15 mouse cellular contexts compared by ENCODE assay signal in genomic region chr13:29663908-29664307, GRCm38 (mm10).
"Had no signal": no experiment of that assay in that cellular context is flagged by ENCODE, and none has a peak within 500 bp of the region (broad histone marks: within the 10 kb centered on the region; RNA-seq: fewer than 3 reads in every experiment).

No protein-coding gene starts in this region.

- H3K36me3 ChIP-seq: lung, embryonic 15.5 days; midbrain, embryonic 13.5 days; midbrain, embryonic 15.5 days; neural tube, embryonic 12.5 days had no signal

- H3K9ac ChIP-seq: liver, embryonic 14.5 days; lung, embryonic 15.5 days; midbrain, embryonic 13.5 days; midbrain, embryonic 15.5 days; neural tube, embryonic 12.5 days had no signal

- DNase-seq: lung, adult 2 months; lung, postnatal 14 days; lung, postnatal 4 days; right cerebral cortex, postnatal 14 days; thymus, adult 18-20 months; thymus, postnatal 25 days; thymus, postnatal 4 days had no signal

- H3K27me3 ChIP-seq: lung, embryonic 15.5 days; megakaryocyte, embryonic 14.5 days; midbrain, embryonic 13.5 days; midbrain, embryonic 15.5 days; neural tube, embryonic 12.5 days had no signal

- ATAC-seq: lung, postnatal 0 days; midbrain, embryonic 13.5 days; midbrain, embryonic 15.5 days had no signal

- H3K4me3 ChIP-seq: lung, embryonic 15.5 days; midbrain, embryonic 13.5 days; midbrain, embryonic 15.5 days; neural tube, embryonic 12.5 days had no signal

- H3K4me1 ChIP-seq: lung, embryonic 15.5 days; midbrain, embryonic 13.5 days; midbrain, embryonic 15.5 days; neural tube, embryonic 12.5 days had no signal

- H3K9me3 ChIP-seq: lung, embryonic 15.5 days; megakaryocyte, embryonic 14.5 days; midbrain, embryonic 13.5 days; midbrain, embryonic 15.5 days; neural tube, embryonic 12.5 days had no signal

- H3K4me2 ChIP-seq: lung, embryonic 15.5 days; midbrain, embryonic 11.5 days; midbrain, embryonic 13.5 days; midbrain, embryonic 15.5 days; neural tube, embryonic 12.5 days had no signal

- H3K27ac ChIP-seq: liver, embryonic 14.5 days; lung, embryonic 15.5 days; midbrain, embryonic 13.5 days; midbrain, embryonic 15.5 days; neural tube, embryonic 12.5 days had no signal
